Mouse (Mus musculus) testis, postnatal 14 days (tissue): ENCODE measurements around the gene Lamtor1.
"Not testable (repeated sequence)": the region's sequence is repeated elsewhere in the genome, so short reads cannot be mapped to it uniquely, and the experiment has no call there.

Source experiments
- DNase-seq: peaks from one replicate; pipeline ENCODE4 v3.0.0; 2021; ENCODE audit warnings: low spot score

Lamtor1 gene

GRCm38 (mm10) chr7:101900331-101901097 lies 5.2 kb upstream of the Lamtor1 start:
- no peak for DNase-seq

GRCm38 (mm10) chr7:101901969-101902368 lies 3.7 kb upstream of the Lamtor1 start:
- no peak for DNase-seq

- DNase-seq: no peak
Measured at GRCm38 (mm10) chr7:101902846-101903245, 2.9 kb upstream of the Lamtor1 start.

- DNase-seq: no peak
Measured at GRCm38 (mm10) chr7:101906287-101906681, 580 bp downstream of the Lamtor1 start, which contains the start of gene Tomt. Gene Tomt (minus strand): TSS chr7:101906359.

GRCm38 (mm10) chr7:101906696-101907095 lies 992 bp downstream of the Lamtor1 start:
- DNase-seq: no peak

GRCm38 (mm10) chr7:101908367-101908766 lies 2.7 kb downstream of the Lamtor1 start:
- no peak for DNase-seq

- no peak for DNase-seq
Measured at GRCm38 (mm10) chr7:101910138-101910537, 4.4 kb downstream of the Lamtor1 start.

- no peak for DNase-seq
Measured at GRCm38 (mm10) chr7:101911982-101912381, 6.3 kb downstream of the Lamtor1 start.

- DNase-seq: no peak
Measured at GRCm38 (mm10) chr7:101918071-101918470, 12.4 kb downstream of the Lamtor1 start.

- DNase-seq: not testable (repeated sequence)
Measured at GRCm38 (mm10) chr7:101925892-101926291, 20.2 kb downstream of the Lamtor1 start.

- no peak for DNase-seq
Measured at GRCm38 (mm10) chr7:101928093-101928492, 22.4 kb downstream of the Lamtor1 start.

- no peak for DNase-seq
Measured at GRCm38 (mm10) chr7:101932551-101932950, 26.8 kb downstream of the Lamtor1 start.

GRCm38 (mm10) chr7:101933300-101933699 lies 27.6 kb downstream of the Lamtor1 start:
- DNase-seq: no peak

- DNase-seq: peak; percentile 97
Measured at GRCm38 (mm10) chr7:101933751-101934240, 28.1 kb downstream of the Lamtor1 start, which contains the start of the genes Lrrc51 and Numa1. Gene Lrrc51 (minus strand): TSS chr7:101933895. Gene Numa1 (plus strand): TSS chr7:101934111.

GRCm38 (mm10) chr7:101935957-101936356 lies 30.3 kb downstream of the Lamtor1 start:
- DNase-seq: no peak

GRCm38 (mm10) chr7:101936996-101937395 lies 31.3 kb downstream of the Lamtor1 start:
- DNase-seq: no peak

- DNase-seq: no peak
Measured at GRCm38 (mm10) chr7:101937569-101937968, 31.9 kb downstream of the Lamtor1 start.

- DNase-seq: no peak
Measured at GRCm38 (mm10) chr7:101938348-101938747, 32.6 kb downstream of the Lamtor1 start.

GRCm38 (mm10) chr7:101939758-101940157 lies 34.1 kb downstream of the Lamtor1 start:
- no peak for DNase-seq

GRCm38 (mm10) chr7:101949008-101949407 lies 43.3 kb downstream of the Lamtor1 start:
- not testable (repeated sequence) for DNase-seq

- no peak for DNase-seq
Measured at GRCm38 (mm10) chr7:101951648-101952047, 45.9 kb downstream of the Lamtor1 start.

GRCm38 (mm10) chr7:101952098-101952497 lies 46.4 kb downstream of the Lamtor1 start:
- no peak for DNase-seq

- no peak for DNase-seq
Measured at GRCm38 (mm10) chr7:101954163-101954562, 48.5 kb downstream of the Lamtor1 start.

- DNase-seq: no peak
Measured at GRCm38 (mm10) chr7:101955276-101955675, 49.6 kb downstream of the Lamtor1 start.
